Mouse (Mus musculus) layer of hippocampus, postnatal 10 days (tissue): ENCODE measurements at regions not wholly inside any gene's neighbourhood (a gene's known extent, or its start where the extent isn't known, plus 50 kb on each side); places are given as distances from the start of the nearest gene placed in this dataset.
A peak's percentile ranks its signal among the peaks of the same experiment; 100 is the strongest.

Source experiments
- DNase-seq, 2 experiments: peaks; one replicate each; pipeline ENCODE4 v3.0.0; 2021; ENCODE audit warnings: low spot score in 2 of 2

DNA sequence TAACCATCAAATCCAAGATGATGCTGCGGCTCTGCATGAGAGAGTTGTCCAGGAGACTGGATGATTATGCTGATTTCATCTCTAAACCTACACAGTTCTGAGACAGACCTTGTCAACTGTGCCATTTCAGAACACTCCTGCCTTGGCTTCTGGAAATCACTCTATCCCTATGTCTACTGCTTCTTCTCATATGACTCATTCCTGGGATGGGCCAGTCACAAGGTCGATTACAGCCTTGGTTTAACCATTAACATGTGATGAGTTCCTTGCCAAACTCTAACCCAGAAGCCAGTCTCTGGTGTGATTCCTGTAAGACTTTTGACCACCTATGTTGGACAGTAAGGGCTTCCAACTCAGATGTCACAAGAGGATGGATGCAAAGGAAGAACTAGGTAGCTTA is 216.3 kb upstream of the Onecut1 start:
- no peak for DNase-seq

DNA sequence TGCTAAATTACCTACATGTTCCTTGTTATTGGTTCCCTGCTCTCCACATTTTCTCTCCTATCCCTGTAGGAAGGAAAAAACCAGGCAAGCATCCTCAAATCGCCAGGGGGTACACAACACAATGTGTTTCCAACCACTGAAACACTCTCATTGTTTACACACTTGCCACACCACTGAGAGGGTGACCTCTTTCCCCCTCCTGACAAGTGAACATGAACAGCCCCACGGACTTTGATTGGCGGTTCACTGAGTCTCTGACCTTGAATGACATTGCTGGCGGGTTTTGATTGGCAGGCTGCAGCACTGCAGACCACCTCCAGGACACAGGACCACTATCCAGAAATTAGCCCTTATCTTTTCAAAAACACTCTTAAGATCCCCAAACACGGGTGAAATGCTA is 211.7 kb upstream of the Onecut1 start:
- no peak for DNase-seq

GRCm38 (mm10) chr9:74655956-74656355 is 205.8 kb upstream of the Onecut1 start:
- no peak for DNase-seq

DNA sequence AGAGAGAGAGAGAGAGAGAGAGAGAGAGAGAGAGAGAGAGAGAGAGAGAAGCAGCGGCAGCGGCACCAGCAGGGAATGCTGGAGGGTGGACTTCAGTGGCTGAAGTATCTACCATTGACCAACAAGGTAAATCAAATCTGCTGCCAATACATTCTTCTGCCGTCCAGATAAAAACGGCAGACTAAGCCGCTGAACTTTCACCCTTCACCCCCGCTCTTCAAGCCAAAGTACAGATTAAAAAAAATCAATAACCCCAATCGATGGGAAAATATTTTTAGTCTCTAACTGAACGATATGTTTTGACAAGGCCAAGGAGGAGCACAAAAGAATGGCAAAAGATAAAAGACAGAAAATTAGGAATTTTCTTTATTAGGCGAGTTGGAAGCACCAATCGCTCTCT is 205.3 kb upstream of the Onecut1 start:
- no peak for DNase-seq

GRCm38 (mm10) chr9:74671356-74671952 is 190.3 kb upstream of the Onecut1 start:
- DNase-seq: no peak

DNA sequence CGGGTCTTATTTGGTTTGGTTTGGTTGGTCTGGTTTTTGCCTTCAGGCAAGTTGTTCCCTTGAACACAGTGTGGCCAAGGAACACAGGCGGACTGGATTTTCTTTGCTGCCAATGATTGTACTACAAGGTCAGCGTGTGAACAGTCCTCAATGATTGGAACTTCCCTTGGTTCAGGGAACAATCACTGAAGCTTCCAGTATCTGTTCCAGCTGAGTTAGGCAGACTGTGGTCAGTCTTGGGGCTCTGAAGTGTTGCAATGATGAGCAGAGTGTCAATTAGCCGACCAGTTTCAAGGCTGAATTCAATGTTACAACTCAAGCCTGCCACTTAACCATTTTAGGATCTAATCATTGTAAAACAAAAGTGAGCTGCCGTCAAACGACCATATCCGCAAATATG is 189.5 kb upstream of the Onecut1 start:
- no peak for DNase-seq

- no peak for DNase-seq
Observed at GRCm38 (mm10) chr9:74698229-74698628, 163.5 kb upstream of the Onecut1 start.

- DNase-seq: peak in 1 of 2 experiments; percentile 10
Observed at GRCm38 (mm10) chr9:74705698-74706097, 156.0 kb upstream of the Onecut1 start.

GRCm38 (mm10) chr9:74707608-74708007 is 154.1 kb upstream of the Onecut1 start:
- DNase-seq: no peak

- DNase-seq: no peak
Observed at GRCm38 (mm10) chr9:74711698-74712097, 150.0 kb upstream of the Onecut1 start.

- peak; percentile 10 to 25 for DNase-seq
Observed at GRCm38 (mm10) chr9:74732451-74732850, 129.3 kb upstream of the Onecut1 start.

DNA sequence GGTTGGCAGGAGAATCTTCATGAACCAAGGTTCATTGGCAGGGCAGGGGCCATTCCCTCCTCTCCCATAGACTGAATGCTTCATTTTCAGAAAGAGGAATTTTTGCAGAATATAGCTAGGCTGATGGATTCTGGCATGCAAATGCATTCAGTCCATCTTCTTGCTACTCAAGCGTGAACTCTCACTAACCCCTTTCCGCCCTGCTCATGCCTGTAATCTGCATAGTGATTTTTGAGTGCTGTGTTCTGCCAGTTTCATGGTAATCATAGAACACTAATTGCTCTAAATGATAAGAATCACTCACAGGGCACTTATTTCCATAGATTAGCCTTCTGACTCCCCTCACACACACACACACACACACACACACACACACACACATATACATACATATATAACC is 119.8 kb upstream of the Onecut1 start:
- no peak for DNase-seq

- DNase-seq: no peak
Observed at GRCm38 (mm10) chr9:74747886-74748285, 113.8 kb upstream of the Onecut1 start.

GRCm38 (mm10) chr9:74758025-74758424 is 103.7 kb upstream of the Onecut1 start:
- no peak for DNase-seq

DNA sequence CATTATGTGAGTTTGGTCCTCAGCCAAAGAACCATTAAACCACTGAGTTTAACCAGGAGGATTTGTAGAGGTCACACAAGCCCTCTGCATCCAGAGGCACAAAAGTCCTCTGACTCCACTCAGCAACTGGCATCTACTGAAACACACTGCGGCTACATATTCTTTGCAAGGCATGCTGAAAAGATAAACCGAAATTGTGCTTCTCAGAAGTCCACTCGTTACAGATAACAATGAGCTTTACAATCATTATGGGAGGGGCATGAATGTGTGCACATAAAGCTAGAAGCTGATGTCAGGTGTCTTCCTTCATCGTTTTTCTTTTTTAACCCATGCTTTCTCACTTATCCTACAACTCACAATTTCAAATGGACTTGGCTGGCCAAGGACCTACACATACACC is 102.8 kb upstream of the Onecut1 start:
- no peak for DNase-seq

- DNase-seq: no peak
Observed at GRCm38 (mm10) chr9:74780419-74780818, 81.3 kb upstream of the Onecut1 start.

GRCm38 (mm10) chr9:74793394-74793793 is 68.3 kb upstream of the Onecut1 start:
- no peak for DNase-seq

- DNase-seq: no peak
Observed at GRCm38 (mm10) chr9:74795994-74796393, 65.7 kb upstream of the Onecut1 start.

GRCm38 (mm10) chr9:74797272-74797844 is 64.4 kb upstream of the Onecut1 start:
- no peak for DNase-seq

DNA sequence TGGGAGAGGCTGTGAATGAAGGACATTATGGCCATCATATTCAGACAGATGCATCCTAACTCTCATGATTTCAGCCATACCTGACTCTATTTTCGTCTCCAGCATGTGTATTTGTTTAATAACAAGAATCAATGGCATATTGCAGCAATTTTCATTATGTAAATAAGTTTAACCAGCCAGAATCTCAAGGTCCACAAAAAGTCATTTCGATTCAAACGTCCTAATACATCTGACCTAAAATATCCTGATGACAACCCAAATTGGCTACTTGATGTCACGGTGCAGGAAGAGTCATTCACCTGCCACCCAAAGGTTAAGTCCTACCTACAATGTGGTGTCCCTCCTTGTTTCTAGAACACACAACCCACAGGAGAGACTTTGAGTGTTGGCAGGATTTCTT is 60.6 kb upstream of the Onecut1 start:
- DNase-seq: no peak

DNA sequence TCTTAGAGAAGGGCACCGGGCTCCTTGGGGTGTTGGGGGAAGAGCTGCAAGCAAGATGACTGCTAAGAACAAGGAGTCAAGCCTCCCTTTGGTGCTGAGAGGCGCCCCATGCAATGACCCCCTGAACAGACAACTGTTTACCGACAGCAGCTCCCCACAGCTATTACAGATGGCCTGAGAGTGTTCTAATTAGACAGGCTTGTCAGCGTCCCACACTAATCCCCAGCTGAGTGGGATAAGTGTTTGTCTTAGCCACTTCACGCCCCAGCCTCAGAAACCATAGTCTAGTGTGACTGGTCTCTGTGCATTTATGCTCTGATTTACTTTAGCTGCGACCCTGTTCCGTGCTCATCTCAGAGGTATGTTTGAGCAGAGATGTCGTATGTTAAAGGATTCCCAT is 50.3 kb upstream of the Onecut1 start:
- no peak for DNase-seq
